Mouse (Mus musculus) layer of hippocampus, adult 2 months (tissue): Measurements from ENCODE around the gene Prss27. TPM values are rescaled to one million over a fixed set of nuclear protein-coding genes. Genes with fewer than 3 reads are reported as not detected.

Experiments used
- DNase-seq, 2 experiments: peaks; one replicate each; pipeline ENCODE4 v3.0.0; 2022; ENCODE audit warnings: low spot score in 2 of 2
- H3K27ac ChIP-seq: fragments of 200-600 bp; 2 replicates; pipeline ENCODE4 v1.8.1; 2022
- H3K4me3 ChIP-seq: fragments of 200-600 bp; 2 replicates; pipeline ENCODE4 v1.8.1; 2022; ENCODE audit warnings: mild to moderate bottlenecking
- CTCF ChIP-seq: fragments of 200-600 bp; conservative IDR thresholded peaks from 2 replicates; pipeline ENCODE4 v1.8.1; 2022; ENCODE audit warnings: antibody characterized with exemption, mild to moderate bottlenecking, moderate library complexity
- total RNA-seq, 2 experiments: library from RNA; stranded (reverse); gene quantifications; 2 replicates each; pipeline ENCODE4 v1.2.3; 2021

Gene Prss27
- total RNA-seq, 2 experiments from 2014 or later = not detected

- no peak for DNase-seq
- Histone ChIP-seq H3K27ac (no peak overlapping the region), H3K4me3 (no peak overlapping the region)
- TF ChIP-seq CTCF = no peak
Observed at GRCm38 (mm10) chr17:24008105-24008504, 29.8 kb upstream of the Prss27 start.

GRCm38 (mm10) chr17:24009617-24010016, 28.3 kb upstream of the Prss27 start:
- Histone ChIP-seq H3K27ac (no peak overlapping the region), H3K4me3 (no peak overlapping the region)
- TF ChIP-seq CTCF = peak; percentile 56
- DNase-seq = no peak

GRCm38 (mm10) chr17:24012921-24013320, 25.0 kb upstream of the Prss27 start:
- Histone ChIP-seq H3K27ac (no peak overlapping the region), H3K4me3 (no peak overlapping the region)
- TF ChIP-seq CTCF = no peak
- no peak for DNase-seq

- TF ChIP-seq CTCF = no peak
- Histone ChIP-seq H3K27ac (no peak overlapping the region), H3K4me3 (no peak overlapping the region)
- no peak for DNase-seq
Observed at GRCm38 (mm10) chr17:24014433-24014965, 23.4 kb upstream of the Prss27 start.

- Histone ChIP-seq H3K4me3 (no peak overlapping the region), H3K27ac (no peak overlapping the region)
- DNase-seq = peak in 1 of 2 experiments; percentile 27
- TF ChIP-seq CTCF = peak; percentile 86
Observed at GRCm38 (mm10) chr17:24015727-24016126, 22.2 kb upstream of the Prss27 start.

GRCm38 (mm10) chr17:24020696-24021095, 17.2 kb upstream of the Prss27 start:
- DNase-seq = no peak
- Histone ChIP-seq H3K27ac (no peak overlapping the region), H3K4me3 (no peak overlapping the region)
- TF ChIP-seq CTCF = no peak

GRCm38 (mm10) chr17:24021375-24022199, 16.4 kb upstream of the Prss27 start:
- no peak for DNase-seq
- TF ChIP-seq CTCF = no peak
- Histone ChIP-seq H3K27ac (no peak overlapping the region), H3K4me3 (no peak overlapping the region)

GRCm38 (mm10) chr17:24029477-24029876, 8.5 kb upstream of the Prss27 start:
- no peak for TF ChIP-seq CTCF
- Histone ChIP-seq H3K27ac (no peak overlapping the region), H3K4me3 (no peak overlapping the region)
- DNase-seq = no peak

- Histone ChIP-seq H3K4me3 (no peak overlapping the region), H3K27ac (no peak overlapping the region)
- DNase-seq = no peak
- no peak for TF ChIP-seq CTCF
Observed at GRCm38 (mm10) chr17:24030551-24030950, 7.4 kb upstream of the Prss27 start.

GRCm38 (mm10) chr17:24035087-24035486, 2.9 kb upstream of the Prss27 start:
- Histone ChIP-seq H3K27ac (no peak overlapping the region), H3K4me3 (no peak overlapping the region)
- DNase-seq = no peak
- TF ChIP-seq CTCF = no peak

- no peak overlapping the region for H3K4me3 ChIP-seq
- H3K27ac ChIP-seq = no peak overlapping the region
- TF ChIP-seq CTCF = peak; percentile 55
- no peak for DNase-seq
Observed at GRCm38 (mm10) chr17:24036954-24037353, 990 bp upstream of the Prss27 start.

- H3K27ac ChIP-seq = no peak overlapping the region
- TF ChIP-seq CTCF = no peak
- DNase-seq = no peak
- H3K4me3 ChIP-seq = no peak overlapping the region
Observed at GRCm38 (mm10) chr17:24037360-24037759, 584 bp upstream of the Prss27 start.

- H3K4me3 ChIP-seq = no peak overlapping the region
Observed at GRCm38 (mm10) chr17:24044482-24044881, 6.5 kb downstream of the Prss27 start.

GRCm38 (mm10) chr17:24045608-24046007, 7.7 kb downstream of the Prss27 start:
- no peak for TF ChIP-seq CTCF
- no peak for DNase-seq
- H3K4me3 ChIP-seq = no peak overlapping the region
- no peak overlapping the region for H3K27ac ChIP-seq

More at GRCm38 (mm10) chr17:24044482-24044881, 6.5 kb downstream of the Prss27 start:
- TF ChIP-seq CTCF = peak; percentile 40
- no peak for DNase-seq
- H3K27ac ChIP-seq = no peak overlapping the region
